Mouse (Mus musculus) brain, embryonic 14.5 days (tissue): Measurements from ENCODE around the gene Nsmce4a. TPM values are rescaled to one million over a fixed set of nuclear protein-coding genes. Genes with fewer than 3 reads are reported as not detected.

ENCODE experiments used
- DNase-seq: peaks from one replicate; pipeline ENCODE4 v3.0.0-alpha.2; 2011; ENCODE audit warnings: low read depth
- CTCF ChIP-seq: fragments of 200-500 bp; IDR thresholded peaks from 2 replicates; pipeline ENCODE4 v1.5.1; 2012; ENCODE audit warnings: inconsistent platforms, mild to moderate bottlenecking, moderate library complexity, borderline replicate concordance; ENCODE audit not compliant: insufficient read depth, insufficient read length; ENCODE audit errors: extremely low read depth
- POLR2A ChIP-seq: fragments of 200-500 bp; IDR thresholded peaks from 2 replicates; pipeline ENCODE4 v1.6.1; 2012; ENCODE audit warnings: mild to moderate bottlenecking, inconsistent platforms, borderline replicate concordance; ENCODE audit not compliant: poor library complexity, insufficient read depth, insufficient read length, severe bottlenecking; ENCODE audit errors: extremely low read depth
- polyA plus RNA-seq: library from polyadenylated mRNA; depleted of rRNA; stranded (reverse); fragments of >200 nt; gene quantifications from 2 replicates; pipeline ENCODE4 v1.2.3, GENCODE M21; 2012; rRNA removed

Nsmce4a gene
- polyA plus RNA-seq, 1 experiment: 55.8 TPM

GRCm38 (mm10) chr7:130518213-130519095 is 54.5 kb downstream of the Nsmce4a start:
- no peak for TF ChIP-seq POLR2A
- no peak for TF ChIP-seq CTCF
- no peak for DNase-seq

- no peak for DNase-seq
- TF ChIP-seq POLR2A: no peak
- TF ChIP-seq CTCF: no peak
Observed at GRCm38 (mm10) chr7:130510243-130510642, 62.7 kb downstream of the Nsmce4a start.

GRCm38 (mm10) chr7:130503006-130503405 is 69.9 kb downstream of the Nsmce4a start:
- TF ChIP-seq POLR2A (no peak), CTCF (no peak)
- DNase-seq: no peak

GRCm38 (mm10) chr7:130501499-130501898 is 71.4 kb downstream of the Nsmce4a start:
- no peak for TF ChIP-seq CTCF
- no peak for TF ChIP-seq POLR2A

GRCm38 (mm10) chr7:130493346-130493745 is 79.6 kb downstream of the Nsmce4a start:
- DNase-seq: no peak
- TF ChIP-seq POLR2A: no peak
- TF ChIP-seq CTCF: no peak

More at GRCm38 (mm10) chr7:130501499-130501898, 71.4 kb downstream of the Nsmce4a start:
- DNase-seq: no peak

GRCm38 (mm10) chr7:130492026-130492425 is 80.9 kb downstream of the Nsmce4a start:
- no peak for TF ChIP-seq POLR2A
- DNase-seq: no peak

Other genes starting within 250 kb of the Nsmce4a start
- 17.9 and 30.2 TPM in 2 replicates for gene Ate1, start 52.7 kb downstream of the Nsmce4a start, polyA plus RNA-seq
- 47.5 and 66.9 TPM in 2 replicates for gene Tacc2, start 4.3 kb upstream of the Nsmce4a start, polyA plus RNA-seq
- gene Btbd16, start 201.0 kb upstream of the Nsmce4a start, polyA plus RNA-seq: not detected in 2 replicates